Mouse (Mus musculus) lung, postnatal 0 days (tissue): Measurements from ENCODE around the gene Hsf2.

ENCODE experiments used
- CTCF ChIP-seq: IDR thresholded peaks from 2 replicates; pipeline ENCODE4 v1.5.1; 2016; ENCODE audit warnings: antibody characterized with exemption, mild to moderate bottlenecking
- EP300 ChIP-seq: IDR thresholded peaks from 2 replicates; pipeline ENCODE4 v1.6.1; 2016; ENCODE audit warnings: antibody characterized with exemption, mild to moderate bottlenecking, control low read depth

DNA sequence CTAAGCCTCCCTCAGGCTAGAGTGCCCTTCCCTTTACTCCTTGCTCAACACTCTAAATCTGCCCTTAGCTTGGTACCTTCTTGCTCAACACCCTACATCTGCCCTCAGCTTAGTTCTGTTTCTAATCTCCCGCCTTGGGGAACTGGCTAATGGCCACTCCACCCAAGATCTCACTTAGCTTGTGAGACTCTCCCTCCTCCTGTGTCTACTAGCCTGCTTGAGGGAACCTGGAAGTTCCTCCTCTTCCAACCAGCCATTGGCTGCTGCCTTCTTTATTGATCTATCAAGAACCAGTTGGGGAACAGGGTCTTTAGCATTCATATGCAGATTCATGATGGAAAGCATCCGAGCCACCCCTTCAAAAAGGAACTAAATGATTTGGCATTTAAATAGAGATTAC lies 5.9 kb downstream of the Hsf2 start:
- TF ChIP-seq CTCF: no peak
- no peak for TF ChIP-seq EP300
